Mouse (Mus musculus): ENCODE measurements around the gene Mrtfa. TPM values are rescaled to one million over a fixed set of nuclear protein-coding genes. Genes with fewer than 3 reads are reported as not detected.

The Mrtfa gene
- polyA plus RNA-seq (2015; fragmentation: Illumina TruSeq; extraction: RNeasy Lipid Tissue Mini Kit (QIAGEN cat#74804); ENCODE audit: insufficient read depth, low read depth, low replicate concordance): 3.3 TPM

GRCm38 (mm10) chr15:81190630-81191178 lies at the start of gene Mrtfa:
Gene Mrtfa, minus strand, starts transcription at chr15:81190757.

GRCm38 (mm10) chr15:81235086-81235920 lies 44.7 kb upstream of the Mrtfa start, which contains the start of gene Mchr1:
Gene Mchr1, plus strand, starts transcription at chr15:81235499.

GRCm38 (mm10) chr15:80977620-80978334 lies 212.8 kb downstream of the Mrtfa start, which contains the start of gene Sgsm3:
Gene Sgsm3, plus strand, starts transcription at chr15:80977765.

Other genes with a start within 250 kb of the Mrtfa start
- 10.9 TPM for gene Adsl, start 242.3 kb downstream of the Mrtfa start, polyA plus RNA-seq (2015; fragmentation: Illumina TruSeq; extraction: RNeasy Lipid Tissue Mini Kit (QIAGEN cat#74804); ENCODE audit: insufficient read depth, low read depth, low replicate concordance)
- gene Sgsm3, start 213.0 kb downstream of the Mrtfa start, polyA plus RNA-seq (2015; fragmentation: Illumina TruSeq; extraction: RNeasy Lipid Tissue Mini Kit (QIAGEN cat#74804); ENCODE audit: insufficient read depth, low read depth, low replicate concordance): 48.8 TPM
- not detected for gene Mchr1, start 44.7 kb upstream of the Mrtfa start, polyA plus RNA-seq (2015; fragmentation: Illumina TruSeq; extraction: RNeasy Lipid Tissue Mini Kit (QIAGEN cat#74804); ENCODE audit: insufficient read depth, low read depth, low replicate concordance)
- 11.7 TPM for gene Slc25a17, start 170.1 kb upstream of the Mrtfa start, polyA plus RNA-seq (2015; fragmentation: Illumina TruSeq; extraction: RNeasy Lipid Tissue Mini Kit (QIAGEN cat#74804); ENCODE audit: insufficient read depth, low read depth, low replicate concordance)
- 14.6 TPM for gene St13, start 209.3 kb upstream of the Mrtfa start, polyA plus RNA-seq (2015; fragmentation: Illumina TruSeq; extraction: RNeasy Lipid Tissue Mini Kit (QIAGEN cat#74804); ENCODE audit: insufficient read depth, low read depth, low replicate concordance)
- gene Xpnpep3, start 209.4 kb upstream of the Mrtfa start, polyA plus RNA-seq (2015; fragmentation: Illumina TruSeq; extraction: RNeasy Lipid Tissue Mini Kit (QIAGEN cat#74804); ENCODE audit: insufficient read depth, low read depth, low replicate concordance): 2.0 TPM
- not detected for gene Dnajb7, start 217.5 kb upstream of the Mrtfa start, polyA plus RNA-seq (2015; fragmentation: Illumina TruSeq; extraction: RNeasy Lipid Tissue Mini Kit (QIAGEN cat#74804); ENCODE audit: insufficient read depth, low read depth, low replicate concordance)

Measured in pancreas, adult 10 weeks (tissue).